Mouse (Mus musculus) CH12.LX (cell line): Measurements from ENCODE around the gene Htra1. TPM values are rescaled to one million over a fixed set of nuclear protein-coding genes. Genes with fewer than 3 reads are reported as not detected.

ENCODE experiments used
- DNase-seq: peaks from one replicate; pipeline ENCODE4 v3.0.0-alpha.2; 2013; ENCODE audit errors: extremely low read depth
- H3K27ac ChIP-seq: 2 replicates; pipeline ENCODE4 v1.5.1; 2012; ENCODE audit warnings: low read depth, mild to moderate bottlenecking, control low read depth, moderate library complexity; ENCODE audit not compliant: insufficient read depth
- H3K27me3 ChIP-seq: replicated peaks from 2 replicates; pipeline ENCODE3; 2012; ENCODE audit warnings: inconsistent platforms
- H3K36me3 ChIP-seq, 2 experiments: replicated peaks in 1 of 2; 2 replicates each; pipeline versions ENCODE3 to v1.6.1; 2012; ENCODE audit warnings: inconsistent platforms in 1 of 2, low read length in 1 of 2, mild to moderate bottlenecking in 1 of 2, mixed read lengths in 1 of 2, moderate library complexity in 1 of 2; ENCODE audit not compliant: control insufficient read depth in 1 of 2, insufficient read depth in 1 of 2
- H3K4me1 ChIP-seq, 2 experiments: 2 replicates each; pipeline ENCODE4 v1.6.1; 2012; ENCODE audit warnings: inconsistent platforms in 1 of 2, moderate library complexity in 1 of 2; ENCODE audit not compliant: insufficient read depth in 2 of 2, control insufficient read depth in 1 of 2
- H3K4me2 ChIP-seq: 2 replicates; pipeline ENCODE4 v1.6.1; 2012; ENCODE audit warnings: low read depth, mild to moderate bottlenecking, control low read depth; ENCODE audit not compliant: poor library complexity, insufficient read depth, severe bottlenecking
- H3K4me3 ChIP-seq, 3 experiments: fragments of 150-350 bp in 1 of 3; sonication (generic) in 1 of 3; replicated peaks in 1 of 3; 2 replicates each; pipeline versions ENCODE3 to v1.5.1; 2011 to 2012; ENCODE audit warnings: low read depth in 2 of 3, low read length in 2 of 3, mild to moderate bottlenecking in 2 of 3, moderate library complexity in 2 of 3, control low read depth in 1 of 3, improper control_type of control experiment in 1 of 3, inconsistent platforms in 1 of 3, mixed read lengths in 1 of 3; ENCODE audit not compliant: poor library complexity in 1 of 3
- H3K79me2 ChIP-seq: replicated peaks from 2 replicates; pipeline ENCODE4 v1.6.1; 2012; ENCODE audit warnings: mild to moderate bottlenecking, moderate library complexity; ENCODE audit not compliant: control insufficient read depth, poor library complexity, insufficient read depth, severe bottlenecking; ENCODE audit errors: extremely low read depth
- H3K9ac ChIP-seq: 2 replicates; pipeline ENCODE4 v1.6.1; 2012; ENCODE audit warnings: low read depth, mild to moderate bottlenecking, control low read depth, moderate library complexity; ENCODE audit not compliant: insufficient read depth
- H3K9me3 ChIP-seq: replicated peaks from 2 replicates; pipeline ENCODE3; 2012; ENCODE audit warnings: low read length, inconsistent platforms, mixed read lengths
- BHLHE40 ChIP-seq: IDR thresholded peaks from 2 replicates; pipeline ENCODE4 v1.6.1; 2011; ENCODE audit warnings: mild to moderate bottlenecking, low read depth, low read length, improper control_type of control experiment
- CHD1 ChIP-seq: IDR thresholded peaks from 2 replicates; pipeline ENCODE4 v1.6.1; 2012; ENCODE audit warnings: low read depth, low read length, improper control_type of control experiment, inconsistent platforms
- E2F4 ChIP-seq: IDR thresholded peaks from 2 replicates; pipeline ENCODE4 v1.6.1; 2011; ENCODE audit warnings: low read depth, low read length, improper control_type of control experiment; ENCODE audit not compliant: insufficient replicate concordance
- ETS1 ChIP-seq: conservative IDR thresholded peaks from 2 replicates; pipeline ENCODE4 v1.6.1; 2012; ENCODE audit warnings: low read depth, mild to moderate bottlenecking, inconsistent platforms, low read length, improper control_type of control experiment, moderate library complexity
- GABPA ChIP-seq: IDR thresholded peaks from 2 replicates; pipeline ENCODE4 v1.6.1; 2012; ENCODE audit warnings: low read depth, low read length, improper control_type of control experiment, inconsistent platforms; ENCODE audit not compliant: insufficient replicate concordance
- IRF4 ChIP-seq: IDR thresholded peaks from 2 replicates; pipeline ENCODE4 v1.6.1; 2014; ENCODE audit warnings: low read depth, mild to moderate bottlenecking, inconsistent platforms, low read length, improper control_type of control experiment
- JUN ChIP-seq: IDR thresholded peaks from 2 replicates; pipeline ENCODE4 v1.6.1; 2011; ENCODE audit warnings: low read depth, mild to moderate bottlenecking, low read length, improper control_type of control experiment, moderate library complexity; ENCODE audit not compliant: insufficient read depth
- MAFK ChIP-seq: IDR thresholded peaks from 2 replicates; pipeline ENCODE4 v1.6.1; 2011; ENCODE audit warnings: low read length, improper control_type of control experiment; ENCODE audit not compliant: insufficient replicate concordance
- MXI1 ChIP-seq: IDR thresholded peaks from 2 replicates; pipeline ENCODE4 v1.6.1; 2011; ENCODE audit warnings: mild to moderate bottlenecking, low read depth, low read length, improper control_type of control experiment
- NELFE ChIP-seq: IDR thresholded peaks from 2 replicates; pipeline ENCODE4 v1.6.1; 2011; ENCODE audit warnings: low read depth, low read length, improper control_type of control experiment
- NRF1 ChIP-seq: IDR thresholded peaks from 2 replicates; pipeline ENCODE4 v1.6.1; 2014; ENCODE audit warnings: low read depth, mild to moderate bottlenecking, inconsistent platforms, low read length, improper control_type of control experiment, moderate library complexity
- PAX5 ChIP-seq: IDR thresholded peaks from 2 replicates; pipeline ENCODE4 v1.6.1; 2012; ENCODE audit warnings: low read length, inconsistent platforms, mixed read lengths
- POLR2A ChIP-seq: IDR thresholded peaks from 2 replicates; pipeline ENCODE4 v1.6.1; 2011; ENCODE audit warnings: low read depth, mild to moderate bottlenecking, improper control_type of control experiment, low read length
- POLR2AphosphoS2 ChIP-seq: IDR thresholded peaks from 2 replicates; pipeline ENCODE4 v1.6.1; 2011; ENCODE audit warnings: low read depth, low read length, improper control_type of control experiment
- RAD21 ChIP-seq: IDR thresholded peaks from 2 replicates; pipeline ENCODE4 v1.6.1; 2011; ENCODE audit warnings: low read depth, mild to moderate bottlenecking, low read length, improper control_type of control experiment, moderate library complexity
- RCOR1 ChIP-seq: conservative IDR thresholded peaks from 2 replicates; pipeline ENCODE4 v1.6.1; 2012; ENCODE audit warnings: low read depth, mild to moderate bottlenecking, inconsistent platforms, low read length, improper control_type of control experiment
- SMC3 ChIP-seq: IDR thresholded peaks from 2 replicates; pipeline ENCODE4 v1.6.1; 2011; ENCODE audit warnings: low read depth, low read length, improper control_type of control experiment
- UBTF ChIP-seq: IDR thresholded peaks from 2 replicates; pipeline ENCODE4 v1.6.1; 2012; ENCODE audit warnings: low read depth, mild to moderate bottlenecking, inconsistent platforms, low read length, improper control_type of control experiment, moderate library complexity
- USF2 ChIP-seq: conservative IDR thresholded peaks from 2 replicates; pipeline ENCODE4 v1.6.1; 2011; ENCODE audit warnings: low read depth, low read length, improper control_type of control experiment
- ZC3H11A ChIP-seq: IDR thresholded peaks from 2 replicates; pipeline ENCODE4 v1.6.1; 2012; ENCODE audit warnings: low read depth, mild to moderate bottlenecking, inconsistent platforms, low read length, improper control_type of control experiment
- ZMIZ1 ChIP-seq: IDR thresholded peaks from 2 replicates; pipeline ENCODE4 v1.6.1; 2012; ENCODE audit warnings: low read depth, mild to moderate bottlenecking, inconsistent platforms, low read length, improper control_type of control experiment
- dilution Hi-C: fragments of 300-500 bp; cut with MboI; formaldehyde crosslinking; loops from 2 replicates; pipeline ENCODE4 v1.14.3; 2020; ENCODE audit warnings: low sequenced_read_pairs; ENCODE audit not compliant: extremely low pct_unique_long_range_greater_than_20kb, extremely low pct_ligation_motif_present
- in situ Hi-C: fragments of 300-500 bp; cut with MboI; formaldehyde crosslinking; loops from 3 replicates; pipeline ENCODE4 v1.14.3; 2019; ENCODE audit warnings: low sequenced_read_pairs, low pct_ligation_motif_present, low pct_unique_long_range_greater_than_20kb, mixed read lengths
- polyA plus RNA-seq: library from polyadenylated mRNA; unstranded; fragments of >175 nt; gene quantifications from 2 replicates; pipeline ENCODE4 v1.2.1, GENCODE M21; 2012; ENCODE audit warnings: low read depth; ENCODE audit not compliant: insufficient read length
- total RNA-seq, 2 experiments: library from RNA; depleted of rRNA; stranded (reverse); fragments of 300-350 nt in 1 of 2; fragments of >200 nt in 1 of 2; gene quantifications; 2 replicates each; pipeline ENCODE4 v1.2.3; 2012 to 2014

Htra1 gene
- total and polyA plus RNA-seq, 3 experiments, result not detected

- peaks cover 89% of the 10 kb centered on the region for H3K27me3 ChIP-seq
- no peaks in the 10 kb centered on the region for H3K36me3 ChIP-seq
- H3K9me3 ChIP-seq, result no peaks in the 10 kb centered on the region
- peaks cover 4 to 13% of the 10 kb centered on the region in 2 experiments; a peak in 2 of 4 replicates for H3K4me1 ChIP-seq
- no peak overlapping the region for H3K4me2 ChIP-seq
- no peak overlapping the region for H3K27ac ChIP-seq
- no peak for DNase-seq
- in situ Hi-C loops (no loop called here), dilution Hi-C loops (no loop called here)
- H3K79me2 ChIP-seq, result no peaks in the 10 kb centered on the region
- no peak overlapping the region for H3K4me3 ChIP-seq
- H3K9ac ChIP-seq, result no peak overlapping the region
- TF ChIP-seq NELFE (no peak), UBTF (no peak), RAD21 (no peak), ZC3H11A (no peak), POLR2A (no peak), BHLHE40 (no peak), GABPA (no peak), JUN (no peak), POLR2AphosphoS2 (no peak), MXI1 (no peak), PAX5 (no peak), NRF1 (no peak), ETS1 (no peak), E2F4 (no peak), SMC3 (no peak), USF2 (no peak), RCOR1 (no peak)
Observed at GRCm38 (mm10) chr7:130965396-130965795, 29.5 kb downstream of the Htra1 start.

- Histone ChIP-seq H3K27ac (no peak overlapping the region), H3K4me2 (no peak overlapping the region), H3K79me2 (no peaks in the 10 kb centered on the region), H3K4me1 (peaks cover 4 to 13% of the 10 kb centered on the region in 2 experiments; a peak in 2 of 4 replicates), H3K27me3 (peaks cover 90% of the 10 kb centered on the region), H3K4me3 (no peak overlapping the region), H3K9me3 (no peaks in the 10 kb centered on the region), H3K36me3 (no peaks in the 10 kb centered on the region), H3K9ac (no peak overlapping the region)
- DNase-seq, result no peak
- TF ChIP-seq RAD21 (no peak), MAFK (no peak), ETS1 (no peak), IRF4 (no peak), ZMIZ1 (no peak), PAX5 (no peak), CHD1 (no peak)
- dilution Hi-C loops, result no loop called here
- in situ Hi-C loops, result no loop called here
Observed at GRCm38 (mm10) chr7:130965909-130966365, 30.0 kb downstream of the Htra1 start.
